Mouse (Mus musculus) heart, postnatal 4 days (tissue): ENCODE measurements around the gene Nr2e3. TPM values are rescaled to one million over a fixed set of nuclear protein-coding genes. Genes with fewer than 3 reads are reported as not detected.
A peak's percentile ranks its signal among the peaks of the same experiment; 100 is the strongest.
"Not testable (repeated sequence)": the region's sequence is repeated elsewhere in the genome, so short reads cannot be mapped to it uniquely, and the experiment has no call there.

Experiments
- DNase-seq: peaks from one replicate; pipeline ENCODE4 v3.0.0; 2021
- total RNA-seq, 2 experiments: library from RNA; stranded (reverse); gene quantifications; 2 replicates each; pipeline ENCODE4 v1.2.3; 2021

Nr2e3 gene
- total RNA-seq, result not detected

GRCm38 (mm10) chr9:59960559-59960958 is at the start of gene Nr2e3:
Gene Nr2e3 (minus strand): TSS chr9:59960659.
- no peak for DNase-seq

GRCm38 (mm10) chr9:60008936-60009335 is 48.5 kb upstream of the Nr2e3 start:
- DNase-seq, result peak; percentile 27

GRCm38 (mm10) chr9:60002323-60002722 is 41.9 kb upstream of the Nr2e3 start:
- no peak for DNase-seq

- DNase-seq, result no peak
Observed at GRCm38 (mm10) chr9:60001444-60001843, 41.0 kb upstream of the Nr2e3 start.

GRCm38 (mm10) chr9:59997725-59998124 is 37.3 kb upstream of the Nr2e3 start:
- DNase-seq, result no peak

- DNase-seq, result no peak
Observed at GRCm38 (mm10) chr9:59991407-59991806, 30.9 kb upstream of the Nr2e3 start.

- peak; percentile 72 for DNase-seq
Observed at GRCm38 (mm10) chr9:59989864-59990263, 29.4 kb upstream of the Nr2e3 start.

GRCm38 (mm10) chr9:59985900-59986572 is 25.6 kb upstream of the Nr2e3 start:
- DNase-seq, result no peak

- no peak for DNase-seq
Observed at GRCm38 (mm10) chr9:59981116-59981515, 20.7 kb upstream of the Nr2e3 start.

- peak; percentile 47 for DNase-seq
Observed at GRCm38 (mm10) chr9:59971263-59971662, 10.8 kb upstream of the Nr2e3 start.

GRCm38 (mm10) chr9:59969383-59969782 is 8.9 kb upstream of the Nr2e3 start:
- peak; percentile 68 for DNase-seq

- DNase-seq, result no peak
Observed at GRCm38 (mm10) chr9:59965046-59965445, 4.6 kb upstream of the Nr2e3 start.

GRCm38 (mm10) chr9:59964367-59964766 is 3.9 kb upstream of the Nr2e3 start:
- DNase-seq, result no peak

- no peak for DNase-seq
Observed at GRCm38 (mm10) chr9:59961201-59961955, 919 bp upstream of the Nr2e3 start.

GRCm38 (mm10) chr9:59959276-59959675 is 1.2 kb downstream of the Nr2e3 start:
- peak; percentile 93 for DNase-seq

GRCm38 (mm10) chr9:59958115-59958514 is 2.3 kb downstream of the Nr2e3 start:
- DNase-seq, result not testable (repeated sequence)

GRCm38 (mm10) chr9:59956496-59956895 is 4.0 kb downstream of the Nr2e3 start:
- DNase-seq, result no peak

GRCm38 (mm10) chr9:59955692-59956091 is 4.8 kb downstream of the Nr2e3 start:
- DNase-seq, result peak; percentile 59

GRCm38 (mm10) chr9:59955199-59955598 is 5.3 kb downstream of the Nr2e3 start:
- no peak for DNase-seq

GRCm38 (mm10) chr9:59953556-59953955 is 6.9 kb downstream of the Nr2e3 start:
- no peak for DNase-seq

- DNase-seq, result no peak
Observed at GRCm38 (mm10) chr9:59952515-59953070, 7.9 kb downstream of the Nr2e3 start.

- DNase-seq, result no peak
Observed at GRCm38 (mm10) chr9:59951943-59952342, 8.5 kb downstream of the Nr2e3 start.

- no peak for DNase-seq
Observed at GRCm38 (mm10) chr9:59951001-59951750, 9.3 kb downstream of the Nr2e3 start.
